Mouse (Mus musculus) kidney, postnatal 0 days (tissue): Measurements from ENCODE around the gene Drg1. TPM values are rescaled to one million over a fixed set of nuclear protein-coding genes. Genes with fewer than 3 reads are reported as not detected.
"Not testable (repeated sequence)": the region's sequence is repeated elsewhere in the genome, so short reads cannot be mapped to it uniquely, and the experiment has no call there.

ENCODE experiments used
- ATAC-seq: fragments of 200-750 bp; cut with Nextera tagmentation; replicated peaks from 2 replicates; pipeline ENCODE4 v1.8.0; 2017; ENCODE audit warnings: low read depth, moderate number of reproducible peaks, moderate TSS enrichment, moderate library complexity; ENCODE audit not compliant: low FRiP score
- DNase-seq: peaks from one replicate; pipeline ENCODE4 v3.0.0-alpha.2; 2016; ENCODE audit warnings: low spot score
- H3K27ac ChIP-seq: fragments of 300-500 bp; sonication (generic); 2 replicates; pipeline ENCODE4 v1.5.1; 2014; ENCODE audit warnings: mild to moderate bottlenecking
- H3K27me3 ChIP-seq: fragments of 300-500 bp; sonication (generic); 2 replicates; pipeline ENCODE4 v1.6.1; 2014; ENCODE audit warnings: low read length, mixed read lengths; ENCODE audit not compliant: insufficient read depth
- H3K36me3 ChIP-seq: fragments of 300-500 bp; sonication (generic); 2 replicates; pipeline ENCODE4 v1.6.1; 2014; ENCODE audit warnings: low read length, mixed read lengths; ENCODE audit not compliant: insufficient read depth
- H3K4me1 ChIP-seq: fragments of 300-500 bp; sonication (generic); replicated peaks from 2 replicates; pipeline ENCODE4 v1.6.1; 2014; ENCODE audit warnings: antibody characterized with exemption, low read length, mixed read lengths; ENCODE audit not compliant: insufficient read depth
- H3K4me2 ChIP-seq: fragments of 300-500 bp; sonication (generic); 2 replicates; pipeline ENCODE4 v1.6.1; 2014; ENCODE audit warnings: mild to moderate bottlenecking, low read length, moderate library complexity, mixed read lengths
- H3K4me3 ChIP-seq: fragments of 300-500 bp; sonication (generic); replicated peaks from 2 replicates; pipeline ENCODE4 v1.5.1; 2014; ENCODE audit warnings: low read depth, low read length
- H3K9ac ChIP-seq: fragments of 300-500 bp; sonication (generic); 2 replicates; pipeline ENCODE4 v1.6.1; 2014; ENCODE audit warnings: low read depth, low read length
- H3K9me3 ChIP-seq: fragments of 300-500 bp; sonication (generic); replicated peaks from 2 replicates; pipeline ENCODE4 v1.6.1; 2016; ENCODE audit warnings: low read length, inconsistent platforms, mixed read lengths
- WGBS: fragments of 180-500 bp; shearing (Covaris S2); extraction: QIAGEN DNeasy Blood & Tissue Kit; methylation state at CpG from one replicate; pipeline ENCODE4 v1.1.7; 2014; 5-methylcytosine and 5-hydroxymethylcytosine counted together
- polyA plus RNA-seq: library from polyadenylated mRNA; unstranded; fragments of >200 nt; fragmentation: Nextera tagmentation; extraction: Ambion mirVana; gene quantifications from 2 replicates; pipeline ENCODE4 v1.2.1, GENCODE M21; 2015

Drg1 gene
- polyA plus RNA-seq, 1 experiment from 2014 or later = 176 TPM

DNA sequence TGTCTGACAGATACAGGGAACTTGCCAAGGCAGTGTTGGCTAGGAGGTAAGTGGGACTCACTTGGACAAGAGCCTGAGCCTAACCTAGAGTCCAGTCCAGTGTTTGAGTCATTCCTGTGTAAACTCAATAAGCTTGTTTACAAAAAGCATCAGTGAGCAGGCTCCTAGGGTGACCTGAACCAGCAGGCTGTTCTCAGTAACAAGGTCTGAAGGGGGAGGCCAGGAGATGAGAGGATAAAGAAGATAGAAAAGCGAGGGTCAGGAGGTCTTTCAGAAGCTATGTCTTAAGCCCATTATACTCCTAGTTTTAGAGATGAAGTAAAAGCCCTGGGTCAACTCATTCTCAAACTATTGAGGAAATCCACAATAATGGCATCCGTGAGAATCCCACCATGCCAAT is 104.8 kb downstream of the Drg1 start:
- ATAC-seq, H3K27ac ChIP-seq, H3K4me1 ChIP-seq, H3K27me3 ChIP-seq, H3K9ac ChIP-seq, H3K4me2 ChIP-seq, H3K9me3 ChIP-seq, H3K4me3 ChIP-seq, H3K36me3 ChIP-seq: not testable (repeated sequence)
- 54% methylated on average over 1 of the region's 2 CpGs for WGBS
- peak; percentile 44 for DNase-seq

DNA sequence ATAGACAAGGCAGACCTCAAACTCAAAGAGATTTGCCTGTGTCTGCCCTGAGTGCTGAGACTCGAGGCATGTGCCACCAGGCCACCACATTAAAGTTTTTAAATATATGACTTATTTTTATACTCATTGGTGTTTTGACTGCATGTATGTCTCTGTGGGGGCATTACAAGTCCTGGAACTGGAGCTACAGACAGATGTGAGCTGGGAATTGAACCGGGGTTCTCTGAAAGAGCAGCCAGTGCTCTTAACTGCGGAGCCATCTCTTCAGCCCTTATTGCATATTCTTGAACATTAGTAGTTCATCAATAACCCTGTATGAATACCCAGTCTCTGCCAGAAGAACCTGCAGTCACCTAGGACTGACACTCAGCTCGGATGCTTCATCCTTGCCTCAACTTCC is 107.4 kb downstream of the Drg1 start:
- H3K27me3 ChIP-seq, DNase-seq, H3K9me3 ChIP-seq, H3K4me1 ChIP-seq, H3K4me2 ChIP-seq, H3K4me3 ChIP-seq, ATAC-seq, H3K9ac ChIP-seq, H3K27ac ChIP-seq, H3K36me3 ChIP-seq: not testable (repeated sequence)
- WGBS = 95% methylated on average over 4 of the region's 4 CpGs

DNA sequence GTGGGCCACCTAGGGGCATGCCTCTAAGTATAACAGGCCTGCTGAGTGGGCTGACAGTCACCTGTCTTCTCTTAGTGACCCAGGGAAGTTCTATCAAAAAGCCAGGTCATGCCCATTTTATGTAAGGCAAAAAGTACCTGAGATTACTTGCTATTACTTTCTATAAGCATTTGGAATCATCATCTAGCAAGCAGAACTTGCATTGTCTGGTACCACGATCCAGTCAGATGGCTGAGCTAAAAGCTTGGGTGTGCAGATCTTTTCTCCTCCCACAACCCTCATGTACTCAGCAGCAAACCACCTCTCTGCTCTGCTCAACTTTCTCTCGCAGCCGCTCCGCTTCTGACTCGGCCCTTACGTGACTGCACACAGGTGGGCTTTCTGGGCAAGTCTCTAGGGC is 108.2 kb downstream of the Drg1 start:
- H3K4me2 ChIP-seq, H3K27ac ChIP-seq, H3K36me3 ChIP-seq, H3K9me3 ChIP-seq, H3K4me1 ChIP-seq, ATAC-seq, H3K27me3 ChIP-seq, H3K9ac ChIP-seq, H3K4me3 ChIP-seq, DNase-seq: not testable (repeated sequence)
- WGBS = 93% methylated on average over 6 of the region's 6 CpGs

DNA sequence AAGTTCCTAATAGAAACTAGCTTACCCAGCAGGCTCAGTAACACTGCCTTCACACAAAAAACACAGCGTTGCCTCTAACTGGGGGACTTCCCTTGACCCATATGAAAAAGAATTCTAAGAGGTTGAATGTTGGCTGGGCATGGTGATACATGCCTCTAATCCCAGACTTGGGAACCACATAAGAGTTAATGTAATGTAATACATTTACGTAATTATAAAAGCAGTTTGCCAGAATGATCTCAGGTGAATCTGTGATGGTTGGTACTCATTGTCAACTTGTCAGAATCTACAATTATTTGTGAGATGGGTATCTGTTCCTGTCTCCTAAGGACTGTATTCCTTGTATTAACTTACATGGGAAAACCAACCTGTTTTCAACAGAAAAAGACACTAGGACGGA is 109.2 kb downstream of the Drg1 start:
- not testable (repeated sequence) for H3K4me3 ChIP-seq, H3K4me1 ChIP-seq, H3K27ac ChIP-seq, H3K9me3 ChIP-seq, H3K36me3 ChIP-seq, H3K4me2 ChIP-seq, H3K27me3 ChIP-seq, ATAC-seq, H3K9ac ChIP-seq, DNase-seq
- WGBS = 94% methylated on average over 2 of the region's 3 CpGs

DNA sequence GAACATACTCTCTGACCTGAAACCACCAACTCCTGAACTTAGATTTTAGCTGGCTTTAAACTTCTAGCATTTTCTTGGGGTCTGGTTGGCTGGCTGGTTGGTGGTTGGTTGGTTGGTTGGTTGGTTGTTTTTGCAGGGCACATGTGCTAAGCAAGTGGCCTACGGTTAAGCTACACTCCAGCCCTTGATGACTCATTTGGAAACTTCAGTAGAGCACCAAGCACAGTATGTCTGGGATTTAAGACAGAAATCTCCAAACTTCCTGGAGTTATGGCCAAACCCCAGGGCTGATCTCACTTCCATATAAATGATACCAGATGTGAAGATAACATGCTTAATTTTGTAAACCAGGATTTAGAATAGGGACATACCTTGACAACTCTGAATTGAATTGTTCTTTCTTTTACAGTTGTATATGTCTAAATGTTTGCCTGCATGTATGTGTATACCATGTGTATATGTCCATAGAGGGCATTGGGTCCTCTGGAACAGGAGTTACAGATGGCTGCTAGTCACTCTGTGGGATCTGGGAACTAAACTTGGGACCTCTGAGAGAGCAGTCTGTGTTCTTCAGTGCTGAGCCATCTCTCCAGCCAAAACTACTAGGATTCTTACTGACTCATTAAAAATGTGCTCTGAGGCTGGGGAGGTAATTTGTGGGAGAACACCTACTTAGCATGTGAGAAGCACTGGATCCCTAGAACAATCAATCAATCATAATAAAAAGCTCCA is 112.4 kb downstream of the Drg1 start:
- whole genome bisulfite sequencing = 81% methylated on average over 1 of the region's 1 CpGs
- ATAC-seq = peak; percentile 50
- not testable (repeated sequence) for DNase-seq, H3K4me2 ChIP-seq, H3K4me3 ChIP-seq, H3K27ac ChIP-seq, H3K9me3 ChIP-seq, H3K9ac ChIP-seq, H3K4me1 ChIP-seq, H3K27me3 ChIP-seq, H3K36me3 ChIP-seq

DNA sequence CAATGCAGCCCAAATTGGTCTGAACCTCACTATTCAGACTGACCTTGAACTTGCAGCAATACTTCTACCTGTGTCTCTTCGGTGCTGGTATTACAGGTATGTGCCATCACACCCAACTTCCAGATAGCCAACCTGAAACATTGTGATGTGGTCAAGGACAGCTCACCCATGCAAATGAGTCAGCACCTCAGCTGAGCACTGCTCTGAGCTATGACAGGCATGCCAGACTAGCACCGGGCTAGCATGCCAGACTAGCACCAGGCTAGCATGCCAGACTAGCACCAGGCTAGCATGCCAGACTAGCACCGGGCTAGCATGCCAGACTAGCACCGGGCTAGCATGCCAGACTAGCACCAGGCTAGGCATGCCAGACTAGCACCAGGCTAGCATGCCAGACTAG is 114.9 kb downstream of the Drg1 start:
- H3K4me3 ChIP-seq, H3K27ac ChIP-seq, H3K4me1 ChIP-seq, H3K4me2 ChIP-seq, H3K36me3 ChIP-seq, DNase-seq, H3K9ac ChIP-seq, H3K27me3 ChIP-seq, H3K9me3 ChIP-seq: not testable (repeated sequence)
- ATAC-seq = peak; percentile 31; the same call in 1 of the 2 replicates
- WGBS = 90% methylated on average over 4 of the region's 4 CpGs

DNA sequence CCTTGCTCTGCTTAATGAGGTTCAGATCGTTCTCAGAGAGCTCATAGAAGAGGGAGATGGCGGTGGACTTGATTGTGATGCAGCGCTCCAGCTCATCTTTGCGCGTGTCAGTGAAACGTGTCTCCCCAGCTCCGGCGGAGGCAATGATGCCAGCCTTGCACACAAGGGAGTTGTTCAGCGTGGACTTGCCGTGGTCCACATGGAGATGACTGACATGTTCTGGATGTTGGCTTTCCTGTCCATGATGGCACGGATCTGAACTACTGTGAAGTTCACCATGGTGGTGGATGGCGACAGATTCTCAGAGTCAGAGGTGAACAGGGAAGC is 115.6 kb downstream of the Drg1 start:
- H3K9ac ChIP-seq, H3K36me3 ChIP-seq, H3K9me3 ChIP-seq, ATAC-seq, H3K4me1 ChIP-seq, H3K4me2 ChIP-seq, H3K27me3 ChIP-seq, H3K27ac ChIP-seq, DNase-seq, H3K4me3 ChIP-seq: not testable (repeated sequence)
- WGBS = 96% methylated on average over 12 of the region's 12 CpGs

DNA sequence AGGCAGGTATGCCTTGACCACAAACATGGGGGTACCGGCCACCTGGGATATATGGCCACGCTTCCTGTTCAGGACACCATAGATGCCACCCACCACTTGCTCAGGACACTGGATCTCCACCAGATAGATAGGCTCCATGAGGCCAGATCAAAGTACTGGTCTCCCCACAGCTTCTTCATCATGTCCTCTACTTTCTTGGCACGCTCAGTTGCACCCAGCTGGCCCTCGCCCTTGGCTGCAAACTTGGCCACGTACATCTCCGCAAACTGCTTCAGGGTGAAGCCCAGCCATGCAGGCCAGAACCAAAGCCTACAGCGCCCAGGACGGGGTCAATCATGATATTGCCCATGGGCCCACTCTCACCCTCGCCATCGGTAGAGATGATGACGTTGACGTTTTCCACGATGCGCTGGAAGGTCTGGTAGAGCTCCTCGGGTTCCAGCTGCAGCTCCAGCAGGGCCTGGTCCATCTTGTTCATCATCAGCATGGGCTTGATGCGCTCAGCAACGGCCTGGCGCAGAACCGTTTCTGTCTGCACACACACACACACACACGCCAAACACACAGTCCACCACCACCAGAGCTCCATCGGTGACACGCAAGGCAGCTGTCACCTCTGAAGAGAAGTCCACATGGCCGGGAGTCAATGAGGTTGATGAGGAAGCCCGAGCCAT is 116.1 kb downstream of the Drg1 start:
- H3K27me3 ChIP-seq, H3K4me3 ChIP-seq, H3K36me3 ChIP-seq, H3K9ac ChIP-seq, H3K9me3 ChIP-seq, H3K4me2 ChIP-seq, H3K4me1 ChIP-seq, DNase-seq, H3K27ac ChIP-seq: not testable (repeated sequence)
- WGBS = 97% methylated on average over 20 of the region's 24 CpGs
- peak; percentile 6; the same call in 1 of the 2 replicates for ATAC-seq

DNA sequence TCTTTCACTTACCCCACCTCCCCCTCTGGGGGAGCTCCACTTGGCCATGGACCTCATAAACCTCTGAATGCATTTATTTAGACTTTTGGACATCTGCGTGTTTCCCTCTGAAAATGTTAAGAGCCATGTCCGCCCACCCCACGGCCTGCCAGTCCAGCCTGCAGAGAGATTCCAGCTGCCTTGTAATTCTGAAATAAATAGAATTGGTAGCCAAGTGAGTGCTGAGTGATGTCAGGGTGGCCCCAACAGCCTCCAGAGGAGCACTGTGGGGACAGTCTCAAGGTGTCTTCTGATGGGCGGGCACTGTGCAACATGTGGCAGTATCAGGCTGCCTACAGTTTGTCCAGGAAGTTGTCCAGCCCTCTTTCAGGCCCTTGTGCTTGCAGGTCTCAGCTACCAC is 116.7 kb downstream of the Drg1 start:
- DNase-seq, H3K27me3 ChIP-seq, H3K36me3 ChIP-seq, H3K9me3 ChIP-seq, H3K4me2 ChIP-seq, ATAC-seq, H3K9ac ChIP-seq, H3K4me3 ChIP-seq, H3K4me1 ChIP-seq, H3K27ac ChIP-seq: not testable (repeated sequence)
- WGBS = 88% methylated on average over 4 of the region's 4 CpGs
